8 mouse cellular contexts compared by ENCODE assay signal in the genomic region with DNA sequence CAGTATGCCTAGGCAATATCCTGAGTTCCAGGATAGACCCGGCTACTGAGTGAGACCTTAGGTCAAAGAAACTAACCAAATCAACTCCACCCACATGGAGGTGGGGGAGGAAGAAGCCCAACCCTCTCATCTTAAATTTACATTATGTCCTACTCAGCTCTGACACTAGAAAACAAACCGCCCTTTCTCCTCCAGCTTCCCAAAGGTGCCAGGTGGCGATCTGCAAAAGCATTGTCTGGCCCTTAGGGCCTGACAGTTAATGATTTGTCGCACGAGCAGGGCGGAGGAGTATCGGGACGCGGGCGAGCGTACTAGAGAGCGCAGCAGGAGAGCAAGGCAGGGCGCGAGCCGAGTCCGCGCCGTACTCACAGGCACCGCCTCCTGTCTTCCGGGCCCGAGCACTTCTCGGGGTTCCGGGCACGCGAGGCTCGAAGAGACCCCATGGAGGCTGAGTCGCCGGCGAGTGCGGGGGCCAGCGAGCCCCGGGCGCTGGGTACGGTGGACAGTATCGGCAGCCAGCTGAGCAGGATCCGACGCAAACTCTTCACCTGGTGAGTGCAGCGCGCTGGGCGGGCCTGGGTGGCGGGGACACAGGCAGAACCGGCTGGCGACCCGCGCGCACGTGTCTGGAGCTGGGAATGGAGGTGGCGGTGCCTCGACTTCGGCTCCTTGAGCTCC. TPM values are rescaled to one million over a fixed set of nuclear protein-coding genes. Genes with fewer than 3 reads are reported as not detected.
A peak's percentile ranks its signal among the peaks of the same experiment; 100 is the strongest.
DNase-seq lines count a peak whose midpoint lies in the region; ATAC-seq and TF ChIP-seq lines count a peak whose summit lies in the region.

A gene (plus strand): TSS at position 195 of the 678 bp plus-strand sequence.

- H3K4me2 ChIP-seq in forebrain, embryonic 11.5 days (ENCODE audit: low read depth, low read length, severe bottlenecking): peak within 1 kb of the TSS; percentile 98
- peak within 1 kb of the TSS; percentile 98 for H3K4me2 ChIP-seq in hindbrain, embryonic 13.5 days

- H3K9ac ChIP-seq in forebrain, embryonic 11.5 days (ENCODE audit: low read length): peak within 1 kb of the TSS; percentile 56
- peak within 1 kb of the TSS; percentile 79 for H3K9ac ChIP-seq in hindbrain, embryonic 13.5 days

- peaks cover 54% of the 10 kb centered on the region for H3K4me1 ChIP-seq in E14TG2a.4 (replicated peaks; ENCODE audit: low read depth, low read length)
- no peaks in the 10 kb centered on the region; the same call in 1 of the 2 replicates for H3K4me1 ChIP-seq in bone marrow, adult 2 months (ENCODE audit: control insufficient read depth, insufficient read depth, low read length)
- peaks cover 8% of the 10 kb centered on the region for H3K4me1 ChIP-seq in forebrain, embryonic 11.5 days (replicated peaks; ENCODE audit: control insufficient read depth, insufficient read depth, low read length)
- H3K4me1 ChIP-seq in hindbrain, embryonic 13.5 days (replicated peaks): peaks cover 15% of the 10 kb centered on the region

- DNase-seq in forebrain, embryonic 11.5 days (ENCODE audit: low spot score): peak; percentile 71
- peak; percentile 26 to 43 for DNase-seq in layer of hippocampus, postnatal 25 days (ENCODE audit: extremely low spot score in 1 of 2, low spot score in 1 of 2)
- peak; percentile 7 for DNase-seq in lung, postnatal 10 days
- DNase-seq in retina, embryonic 14.5 days (ENCODE audit: low spot score): peak; percentile 62
- DNase-seq in urinary bladder, postnatal 14 days (ENCODE audit: low spot score): peak; percentile 55

- WGBS in bone marrow, adult 2 months: under 1% methylated on average over 50 of the region's 50 CpGs
- WGBS in forebrain, embryonic 11.5 days: under 1% methylated on average over 50 of the region's 50 CpGs
- WGBS in hindbrain, embryonic 13.5 days: under 1% methylated on average over 50 of the region's 50 CpGs

- no peak for TF ChIP-seq CTCF in E14TG2a.4 (conservative IDR thresholded peaks at IDR 0.05; ENCODE audit: low read length)
- no peak for TF ChIP-seq CTCF in bone marrow, adult 2 months (IDR thresholded peaks at IDR 0.05; ENCODE audit: control insufficient read depth, insufficient read depth, low read length)

- peak within 1 kb of the TSS; percentile 85 for H3K4me3 ChIP-seq in E14TG2a.4 (replicated peaks; ENCODE audit: low read length)
- H3K4me3 ChIP-seq in bone marrow, adult 2 months (replicated peaks; ENCODE audit: control insufficient read depth, low read depth, low read length): peak within 1 kb of the TSS; percentile 66
- H3K4me3 ChIP-seq in forebrain, embryonic 11.5 days (ENCODE audit: low read depth, low read length): peak within 1 kb of the TSS; percentile 54
- H3K4me3 ChIP-seq in hindbrain, embryonic 13.5 days: peak within 1 kb of the TSS; percentile 70

- peaks cover 14% of the 10 kb centered on the region for H3K27me3 ChIP-seq in E14TG2a.4 (ENCODE audit: insufficient read depth, low read length)
- H3K27me3 ChIP-seq in forebrain, embryonic 11.5 days (ENCODE audit: control insufficient read depth, insufficient read depth, low read length): peaks cover 18% of the 10 kb centered on the region
- H3K27me3 ChIP-seq in hindbrain, embryonic 13.5 days: peaks cover 36% of the 10 kb centered on the region

- ATAC-seq in forebrain, embryonic 11.5 days (replicated peaks; ENCODE audit: low FRiP score): peak; percentile 61
- peak; percentile 83 for ATAC-seq in hindbrain, embryonic 13.5 days (ENCODE audit: low FRiP score)

- no peak within 1 kb of the TSS for H3K27ac ChIP-seq in bone marrow, adult 2 months (ENCODE audit: control insufficient read depth, insufficient read depth, low read depth, low read length, poor library complexity)
- H3K27ac ChIP-seq in forebrain, embryonic 11.5 days (ENCODE audit: low read depth, low read length): no peak within 1 kb of the TSS
- H3K27ac ChIP-seq in hindbrain, embryonic 13.5 days: no peak within 1 kb of the TSS

- no peaks in the 10 kb centered on the region for H3K9me3 ChIP-seq in E14TG2a.4 (ENCODE audit: low read length)
- no peaks in the 10 kb centered on the region for H3K9me3 ChIP-seq in forebrain, embryonic 11.5 days (ENCODE audit: control insufficient read depth, low read length)
- no peaks in the 10 kb centered on the region for H3K9me3 ChIP-seq in hindbrain, embryonic 13.5 days

- peaks cover under 1% of the 10 kb centered on the region for H3K36me3 ChIP-seq in E14TG2a.4 (ENCODE audit: insufficient read depth, low read length)
- H3K36me3 ChIP-seq in forebrain, embryonic 11.5 days (ENCODE audit: control insufficient read depth, insufficient read depth, low read length): no peaks in the 10 kb centered on the region
- H3K36me3 ChIP-seq in hindbrain, embryonic 13.5 days: no peaks in the 10 kb centered on the region

- TF ChIP-seq POLR2A in bone marrow, adult 2 months (IDR thresholded peaks at IDR 0.05; ENCODE audit: borderline replicate concordance, control insufficient read depth, low read depth, low read length): no peak; the same call in 1 of the 2 replicates

RNA-seq across cellular contexts. Expression of the gene that starts here (rescaled TPM):
- polyA plus RNA-seq in bone marrow, adult 2 months (2011; ENCODE audit: insufficient read depth, insufficient read length, low replicate concordance, missing spikeins): 0.77 and 2.9 TPM in 2 replicates
- polyA plus RNA-seq in forebrain, embryonic 11.5 days (2014; fragmentation: Nextera tagmentation; extraction: Ambion mirVana): 4.6 TPM in 2 replicates
- polyA plus RNA-seq in hindbrain, embryonic 13.5 days (2015; fragmentation: Nextera tagmentation; extraction: Ambion mirVana): 9.3 and 9.6 TPM in 2 replicates
- total RNA-seq in layer of hippocampus, postnatal 25 days (2021): 1 to 10 TPM; 3.7 to 5.2 TPM

Comparison
In these comparisons a context has a peak if more than half of its experiments do, and no peak if none do; other contexts are left out.
1. DNase-seq: peak in every context shown above with its lines; median percentile 71 in forebrain, embryonic 11.5 days; 62 in retina, embryonic 14.5 days; 55 in urinary bladder, postnatal 14 days; 34 in layer of hippocampus, postnatal 25 days; 7 in lung, postnatal 10 days.